Mouse (Mus musculus): ENCODE data around the gene Etnk1.

DNA sequence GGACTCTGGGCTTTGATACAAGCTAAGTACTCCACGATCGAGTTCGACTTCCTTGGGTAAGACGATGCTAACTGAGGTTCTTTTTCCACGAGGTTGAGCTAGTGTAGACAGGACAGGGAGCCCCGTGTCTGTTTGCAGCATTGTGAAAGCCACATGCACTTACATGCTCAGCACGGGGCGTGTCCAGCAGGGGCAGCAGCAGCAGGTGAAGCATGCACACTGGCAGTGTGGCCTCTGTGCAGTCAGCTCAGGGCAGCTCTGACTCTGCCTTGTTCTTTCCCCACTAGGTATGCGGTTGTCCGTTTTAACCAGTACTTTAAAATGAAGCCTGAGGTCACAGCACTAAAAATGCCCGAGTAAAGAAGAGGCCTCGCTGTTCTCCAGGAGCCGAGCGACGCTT, 36.1 kb downstream of the Etnk1 start:
- no peak for TF ChIP-seq POLR2A (IDR thresholded peaks at IDR 0.05; ENCODE audit: borderline replicate concordance, extremely low read depth, low read depth, low read length)
- no peak for TF ChIP-seq CTCF (IDR thresholded peaks at IDR 0.05; ENCODE audit: insufficient read depth, low read length)
